Mouse (Mus musculus) lung, postnatal 36 days (tissue): ENCODE measurements around the gene Grhl1.
"Not testable (repeated sequence)": the region's sequence is repeated elsewhere in the genome, so short reads cannot be mapped to it uniquely, and the experiment has no call there.

Source experiments
- DNase-seq: peaks from one replicate; pipeline ENCODE4 v3.0.0; 2022; ENCODE audit warnings: mixed read lengths

Grhl1 gene

DNA sequence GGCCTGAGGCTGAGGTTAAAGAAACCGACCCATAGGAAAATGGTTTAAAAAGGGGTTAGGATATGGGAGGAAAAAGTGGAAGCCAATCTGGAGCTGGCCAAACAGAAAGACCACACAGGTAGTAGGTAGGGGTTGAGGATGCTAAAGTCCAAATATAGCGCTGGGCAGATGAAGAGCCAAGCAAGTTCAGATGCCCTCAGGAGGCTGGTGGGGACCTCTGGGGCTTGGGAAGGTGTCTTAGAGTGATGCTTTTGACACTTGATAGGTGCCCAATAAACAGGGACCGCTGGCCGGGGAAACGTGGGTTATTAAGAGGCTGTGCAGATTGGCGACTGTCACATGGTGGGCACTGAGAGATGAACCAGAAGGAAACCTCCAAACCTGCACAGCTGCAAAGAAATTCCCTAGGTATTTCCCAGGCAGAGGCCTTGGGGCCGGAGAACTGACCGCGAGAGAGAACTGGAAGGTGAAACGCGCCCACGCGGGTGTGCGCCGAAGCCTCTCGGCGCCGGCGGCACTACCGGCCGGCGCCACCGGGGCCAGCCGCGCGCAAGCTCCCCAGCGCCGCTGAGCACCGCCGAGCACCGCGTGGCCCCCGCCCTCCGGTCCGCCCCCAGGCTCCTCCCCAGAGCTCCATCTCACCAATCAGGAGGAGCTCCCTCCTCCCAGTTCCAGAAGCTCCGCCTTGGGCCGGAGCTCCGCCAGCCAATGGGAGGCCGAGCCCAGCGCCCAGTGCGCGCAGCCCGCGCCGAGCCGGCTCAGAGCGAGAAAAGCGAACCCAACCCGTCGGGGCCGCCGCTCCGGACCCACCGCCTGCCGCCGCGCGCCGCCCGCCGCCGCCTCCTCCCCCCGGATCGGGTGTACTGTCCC, at the start of gene Grhl1:
TSS of gene Grhl1 (plus strand) at position 761 of the 870 bp plus-strand sequence.
- peak; percentile 97 for DNase-seq

DNA sequence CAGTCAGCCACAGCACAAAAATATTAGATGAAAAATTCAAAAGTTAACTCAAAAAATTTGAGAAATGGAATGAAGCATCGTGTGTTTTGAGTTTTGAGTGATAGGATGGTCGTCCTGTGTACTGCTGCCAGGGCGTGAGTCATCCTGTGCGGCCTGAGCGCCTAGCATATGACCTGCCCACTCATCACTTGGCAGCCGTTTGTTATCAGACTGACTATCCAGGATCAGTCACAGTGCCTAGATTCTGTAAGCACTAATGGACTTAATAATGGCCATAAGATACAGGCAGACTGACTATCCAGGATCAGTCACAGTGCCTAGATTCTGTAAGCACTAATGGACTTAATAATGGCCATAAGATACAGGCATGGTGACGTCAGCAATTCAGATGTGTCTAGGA, 47.0 kb upstream of the Grhl1 start:
- not testable (repeated sequence) for DNase-seq

DNA sequence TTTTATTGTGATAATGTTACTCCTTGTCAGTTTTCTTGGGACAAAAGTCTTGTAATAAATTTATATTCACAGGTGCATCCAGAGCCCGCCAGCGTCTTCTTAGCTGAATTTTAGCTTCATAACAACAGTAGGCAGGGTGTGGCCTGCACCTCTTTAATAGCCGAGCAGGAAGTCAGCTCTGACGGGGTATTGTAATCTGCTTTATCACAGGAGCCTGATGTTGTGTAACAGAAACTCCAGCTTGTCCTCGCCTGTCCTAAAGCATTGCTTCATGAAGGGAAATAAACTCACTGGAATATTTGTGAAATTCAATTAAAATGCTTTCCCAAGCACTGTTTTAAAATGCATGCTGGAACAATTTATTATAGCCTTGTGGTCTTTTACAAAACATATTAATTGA, 35.7 kb upstream of the Grhl1 start:
- peak; percentile 36 for DNase-seq

DNA sequence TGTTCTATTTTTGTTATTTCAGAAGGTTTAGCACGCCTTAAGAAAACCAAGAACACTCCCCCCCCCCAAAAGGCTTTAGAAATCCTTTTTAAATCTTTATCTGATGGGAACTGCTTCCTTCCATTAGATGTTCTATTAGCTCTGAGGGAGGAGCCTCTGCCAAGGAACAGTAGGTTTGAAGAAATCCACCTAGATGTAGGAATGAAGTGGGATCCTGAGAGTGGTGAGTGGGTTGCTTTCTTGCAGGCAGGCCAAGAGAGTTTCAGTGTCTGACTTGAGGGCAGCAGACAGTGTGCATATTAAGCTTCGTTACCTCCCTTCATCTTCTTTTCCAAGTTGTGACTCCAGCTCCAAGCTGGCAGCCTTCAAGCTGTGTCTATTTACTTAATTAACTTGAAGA, 34.9 kb upstream of the Grhl1 start:
- DNase-seq: no peak

DNA sequence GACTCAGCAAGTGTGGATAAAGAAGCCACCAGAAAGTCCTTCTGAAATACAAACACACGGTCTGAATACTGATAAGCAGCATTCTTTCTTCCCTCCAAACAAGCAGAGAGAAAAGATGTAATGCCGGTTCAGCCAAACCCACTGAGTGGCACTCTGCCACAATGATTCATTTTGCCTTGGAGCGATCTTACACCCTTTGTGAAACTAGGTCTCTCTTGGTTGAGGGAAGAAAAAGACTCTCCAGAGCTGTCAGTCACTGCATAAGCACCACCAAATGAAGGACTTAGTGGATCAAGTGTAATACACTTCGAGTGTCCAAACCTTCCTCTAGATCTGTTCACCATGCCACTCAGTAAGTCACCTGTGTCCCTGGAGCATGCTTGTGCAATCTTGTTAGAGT, 34.1 kb upstream of the Grhl1 start:
- peak; percentile 51 for DNase-seq

DNA sequence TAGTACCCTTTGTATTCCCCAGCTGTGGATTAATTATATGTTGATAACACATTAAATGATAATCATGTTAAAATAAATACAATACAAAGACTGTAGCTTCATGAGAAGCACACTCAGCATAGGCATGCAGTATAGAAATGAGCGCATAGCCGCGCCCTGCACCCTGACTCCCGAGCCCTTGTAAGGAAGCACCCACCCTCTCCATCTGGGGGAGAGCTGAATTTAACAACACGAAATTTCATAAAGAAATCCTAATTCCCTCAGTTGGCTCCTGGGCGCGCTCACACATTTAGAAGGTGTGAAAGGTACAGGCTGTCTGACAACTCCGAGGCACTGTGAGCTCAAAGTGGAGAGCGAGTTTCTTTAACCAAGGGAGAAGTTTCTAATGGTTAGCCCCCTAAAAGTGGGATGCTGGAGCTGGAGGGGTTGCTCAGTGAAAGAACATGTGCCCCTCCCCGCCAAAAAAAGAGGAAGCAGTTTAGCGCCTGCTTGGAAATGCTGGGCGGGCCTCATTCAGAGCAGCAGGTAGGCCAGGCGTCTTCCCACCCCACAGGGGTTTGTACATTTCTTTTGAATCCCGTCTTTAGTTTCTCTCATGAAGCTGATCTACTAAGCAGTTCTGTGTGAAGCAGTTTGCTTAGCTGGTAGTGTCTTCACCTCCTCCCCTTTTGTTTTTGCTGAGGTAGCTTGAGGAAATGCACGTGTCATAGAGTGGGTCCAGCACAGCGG, 30.5 kb upstream of the Grhl1 start:
- no peak for DNase-seq

DNA sequence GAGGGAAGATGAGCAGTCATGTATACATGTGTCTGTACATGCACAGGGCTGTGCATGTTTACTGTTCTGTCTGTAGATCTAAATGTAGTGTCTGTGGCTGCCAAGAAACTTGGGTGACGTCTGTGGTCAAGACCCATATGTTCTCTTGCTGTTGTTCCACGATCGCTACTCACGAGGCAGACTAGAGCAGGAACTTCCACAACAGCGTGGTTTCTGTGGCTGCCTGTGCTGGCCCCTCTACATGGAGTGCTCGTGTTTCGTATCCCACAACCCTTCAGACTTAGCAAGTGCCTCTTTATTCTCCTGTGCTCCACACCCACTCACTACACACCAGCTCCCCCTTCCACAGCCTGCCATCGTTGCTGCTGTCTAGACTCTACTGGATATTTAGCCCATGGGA, 24.4 kb upstream of the Grhl1 start:
- DNase-seq: no peak

DNA sequence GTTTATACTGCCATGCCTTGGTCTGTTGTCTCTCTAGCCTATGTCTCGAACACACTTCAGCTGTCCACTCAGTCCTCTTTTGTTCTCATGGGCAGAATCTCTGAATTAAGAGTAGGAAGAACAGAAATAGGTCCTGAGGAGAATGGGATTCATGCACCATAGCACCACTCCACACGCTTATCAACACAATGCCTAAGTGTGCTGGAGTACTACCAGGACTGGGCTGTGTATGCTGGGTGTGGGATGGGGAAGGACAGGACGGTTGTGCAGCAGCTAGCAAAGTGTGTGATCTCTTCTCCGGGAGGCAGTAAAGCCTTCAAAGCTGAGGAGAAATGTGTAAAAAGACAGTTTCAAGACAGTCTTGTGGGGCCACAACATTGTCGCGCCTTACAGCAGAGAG, 23.2 kb upstream of the Grhl1 start:
- no peak for DNase-seq

DNA sequence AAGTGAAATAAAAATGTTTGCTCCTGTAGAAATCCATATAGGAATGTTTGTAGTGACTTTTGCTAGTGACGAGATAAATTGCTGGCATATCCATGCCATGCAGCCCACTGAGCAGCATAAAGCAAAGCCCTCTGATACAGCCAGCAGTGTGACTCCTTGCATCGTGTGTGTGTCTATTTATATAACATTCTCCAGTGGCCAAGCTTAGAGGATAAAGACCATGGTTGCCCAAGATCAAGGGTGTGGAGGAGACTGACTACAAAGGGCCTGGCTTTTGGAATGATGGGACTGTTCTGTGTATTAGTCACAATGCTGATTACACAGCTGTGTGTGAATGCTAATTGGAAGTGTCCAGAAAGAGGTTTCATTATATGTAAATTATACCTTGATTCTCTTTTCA, 19.6 kb upstream of the Grhl1 start:
- DNase-seq: no peak

DNA sequence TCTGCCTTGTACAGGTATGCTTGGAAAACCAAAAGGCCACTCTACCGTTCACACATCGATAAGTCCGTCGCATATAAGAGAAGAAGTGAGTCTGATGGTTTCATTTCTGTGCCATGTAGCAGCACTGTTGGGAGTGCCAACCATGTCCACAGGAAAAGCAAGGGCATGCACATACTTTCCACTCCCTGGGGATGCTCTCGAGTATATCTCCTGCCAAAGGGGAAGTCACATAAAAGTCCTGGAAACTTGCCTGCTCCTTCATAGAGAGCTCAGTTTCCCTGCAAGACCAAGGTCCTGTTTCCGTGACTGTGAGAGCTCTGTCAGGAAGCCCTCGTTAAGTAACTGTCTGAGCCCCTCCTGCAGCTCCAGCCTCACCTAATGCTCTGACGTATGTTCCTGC, 16.1 kb upstream of the Grhl1 start:
- DNase-seq: no peak

DNA sequence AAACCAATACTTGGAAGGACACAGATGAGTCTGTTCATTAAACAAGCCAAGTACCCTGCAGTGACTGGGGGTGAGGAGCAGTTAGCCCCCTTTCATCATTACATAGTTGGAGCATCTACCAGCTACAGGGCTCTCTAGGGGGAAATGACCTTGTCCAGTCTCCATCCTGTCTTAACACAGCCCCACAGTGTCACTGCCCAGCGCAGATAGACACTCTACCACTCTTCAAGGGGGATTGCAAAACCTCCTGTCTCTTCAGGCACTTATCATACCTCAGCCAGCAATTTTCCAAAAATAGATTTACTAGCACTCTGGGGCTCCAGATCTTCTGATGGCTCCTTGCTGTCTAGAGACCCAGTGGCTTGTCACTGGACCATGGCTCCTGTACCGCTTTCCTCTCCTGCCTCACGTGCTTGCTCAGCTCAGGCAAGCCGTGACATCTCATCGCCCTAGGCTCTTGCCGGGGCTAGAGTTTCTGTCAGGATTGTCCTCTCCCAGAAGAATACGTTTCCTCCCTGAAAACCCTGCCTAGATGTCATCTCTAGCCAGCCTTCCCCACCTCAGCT, 8.6 kb upstream of the Grhl1 start:
- no peak for DNase-seq

DNA sequence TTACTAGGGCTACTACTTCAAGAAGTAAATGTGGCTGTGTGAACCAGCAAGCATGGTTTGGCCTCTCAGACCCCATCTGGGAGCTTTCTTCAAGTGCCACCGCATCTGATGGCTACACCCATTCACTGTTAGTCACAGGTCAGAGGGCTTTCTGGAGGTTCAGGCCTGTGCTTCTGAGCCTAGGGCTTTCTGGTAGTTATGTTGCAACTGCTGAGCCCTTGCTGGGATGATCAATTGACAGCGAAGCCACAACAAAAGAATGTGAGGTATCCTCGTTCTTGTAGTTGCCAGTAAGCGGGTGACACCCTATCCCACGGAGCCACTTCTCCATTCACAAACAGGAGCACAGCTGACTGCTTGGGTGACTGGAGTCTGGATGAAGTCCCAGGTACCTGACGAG, 6.8 kb upstream of the Grhl1 start:
- no peak for DNase-seq

DNA sequence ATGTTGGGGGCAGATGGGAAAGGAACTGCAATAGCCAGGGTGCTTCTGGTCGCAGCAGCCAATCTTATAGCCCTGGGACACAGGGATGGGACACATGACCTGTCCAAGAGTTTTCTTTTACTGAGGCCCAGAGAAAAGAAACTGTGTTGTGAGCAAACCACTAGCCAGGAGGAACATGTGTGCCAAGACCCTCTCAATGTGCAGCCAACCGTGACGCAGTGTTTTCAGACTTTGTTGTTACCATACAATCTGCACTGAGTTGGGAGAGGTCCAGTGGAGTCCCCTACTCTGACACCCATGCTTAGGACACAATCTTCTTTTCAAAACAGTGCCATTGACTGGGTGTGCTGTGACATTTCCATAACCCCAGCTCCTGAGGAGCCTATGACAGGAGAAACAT, 4.5 kb upstream of the Grhl1 start:
- no peak for DNase-seq

DNA sequence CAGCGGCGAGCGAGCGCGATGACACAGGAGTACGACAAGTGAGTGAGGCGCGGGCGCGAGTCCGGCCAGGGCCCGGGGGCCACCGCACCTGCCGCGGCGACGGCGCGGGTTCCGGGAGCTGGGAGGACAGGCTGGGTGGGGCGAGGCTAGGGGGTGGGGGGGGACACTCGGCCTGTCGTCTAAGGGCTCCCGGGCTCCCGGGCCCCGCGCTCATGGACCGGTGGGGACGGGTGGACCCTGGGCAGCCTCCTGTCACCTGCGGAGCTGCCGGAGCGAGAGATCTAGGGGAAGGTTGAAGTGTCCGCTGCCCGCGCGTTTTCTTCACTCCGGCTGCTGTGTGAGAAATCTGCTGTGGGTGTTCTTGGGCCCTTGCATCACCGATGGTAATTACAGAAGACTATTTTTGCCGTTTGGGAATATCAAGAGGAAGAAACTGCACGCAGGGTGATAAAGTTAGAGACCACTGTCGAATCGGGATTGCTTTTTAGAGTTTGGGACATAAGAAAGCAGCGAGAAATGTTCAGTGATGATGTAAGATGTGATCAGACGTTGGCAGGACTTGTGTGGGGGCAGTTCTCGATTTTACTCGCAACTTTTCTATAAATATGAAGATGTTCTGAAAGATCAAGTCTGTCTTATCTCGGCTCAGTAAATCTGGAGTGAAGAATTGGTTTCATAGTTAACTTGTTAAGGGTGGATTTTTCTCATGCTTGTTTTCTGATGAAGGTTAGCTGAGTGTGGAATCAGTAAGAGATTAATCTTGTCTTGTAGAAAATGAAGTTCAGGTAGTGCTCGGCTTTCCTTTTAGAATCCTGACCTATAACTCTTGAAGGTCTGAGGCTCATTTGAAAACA, 565 bp downstream of the Grhl1 start:
- DNase-seq: no peak

DNA sequence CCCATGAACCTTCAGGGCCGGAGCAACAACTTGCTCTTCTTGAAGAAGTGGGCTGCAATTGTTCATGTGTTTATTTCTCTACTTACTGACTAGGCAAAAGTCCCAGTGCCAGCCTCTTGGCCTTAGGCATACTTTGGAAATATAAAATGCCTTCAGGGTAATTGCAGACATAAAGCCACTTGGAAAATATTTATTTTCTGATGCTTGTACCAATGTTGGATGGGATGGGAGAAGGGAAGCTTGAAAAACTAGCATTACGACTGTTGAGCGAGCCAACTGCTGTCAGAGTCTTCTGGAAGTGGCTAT, 1.1 kb downstream of the Grhl1 start:
- DNase-seq: no peak

DNA sequence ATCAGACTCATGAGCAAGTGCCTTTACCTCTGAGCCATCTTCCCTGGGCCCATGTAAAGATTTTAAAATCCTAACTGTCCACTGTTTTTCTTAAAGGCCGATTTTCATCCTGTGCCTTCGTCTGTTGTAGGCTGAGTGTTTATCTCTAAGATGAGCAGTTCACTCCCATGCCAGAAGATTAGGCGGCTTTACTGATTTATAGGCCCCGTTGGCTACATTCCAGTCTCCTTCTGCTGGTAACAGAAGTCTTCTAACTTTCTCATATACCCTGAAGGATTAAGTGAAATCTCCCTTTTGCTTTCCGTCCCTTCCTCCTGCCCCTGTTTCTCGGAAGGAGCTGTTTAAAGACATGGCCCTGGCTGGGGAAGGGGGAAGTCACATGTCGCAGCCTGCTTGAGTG, 2.8 kb downstream of the Grhl1 start:
- DNase-seq: no peak

DNA sequence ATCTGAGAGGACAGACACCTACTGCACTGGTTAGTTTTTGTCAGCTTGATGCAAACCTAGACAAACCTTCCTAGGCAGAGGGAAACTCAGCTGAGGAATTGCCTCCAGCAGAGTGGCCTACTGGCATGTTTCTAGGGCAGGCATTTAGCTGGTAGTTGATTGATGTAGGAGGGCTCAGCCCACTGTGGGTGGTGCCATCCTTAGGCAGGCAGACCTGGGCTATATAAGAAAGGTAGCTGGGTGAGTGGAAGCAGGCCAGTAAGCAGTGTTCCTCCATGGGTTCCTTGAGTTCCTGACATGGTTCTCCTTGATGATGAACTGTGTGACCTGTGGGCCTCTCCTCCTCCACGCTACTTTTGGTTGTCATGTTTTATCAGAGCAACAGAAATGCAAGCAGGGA, 8.4 kb downstream of the Grhl1 start:
- DNase-seq: no peak

DNA sequence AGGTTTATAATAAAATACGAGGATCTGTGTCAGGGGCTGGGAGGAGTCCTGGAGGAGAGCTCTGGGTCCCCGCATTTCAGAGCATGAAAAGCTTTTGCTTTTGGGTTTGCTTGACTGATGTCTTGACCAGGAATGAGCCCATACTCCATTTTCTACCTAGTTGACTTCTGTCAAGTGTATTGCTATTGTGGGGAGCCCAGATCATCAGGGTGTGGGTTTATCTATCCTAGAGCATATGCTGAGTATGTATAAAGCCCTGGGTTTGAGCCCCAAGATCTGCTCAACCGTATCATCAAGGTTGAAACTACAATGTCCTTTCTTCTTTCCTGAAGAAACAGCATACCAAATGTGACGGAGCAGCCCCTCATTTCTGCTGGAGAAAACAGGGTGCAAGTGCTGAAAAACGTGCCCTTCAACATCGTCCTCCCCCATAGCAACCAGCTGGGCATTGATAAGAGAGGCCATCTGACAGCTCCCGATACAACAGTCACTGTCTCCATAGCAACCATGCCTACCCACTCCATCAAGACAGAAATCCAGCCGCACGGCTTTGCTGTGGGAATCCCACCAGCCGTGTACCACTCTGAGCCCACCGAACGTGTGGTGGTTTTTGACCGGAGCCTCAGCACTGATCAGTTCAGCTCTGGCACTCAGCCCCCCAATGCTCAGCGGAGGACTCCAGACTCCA, 9.1 kb downstream of the Grhl1 start:
- DNase-seq: no peak

DNA sequence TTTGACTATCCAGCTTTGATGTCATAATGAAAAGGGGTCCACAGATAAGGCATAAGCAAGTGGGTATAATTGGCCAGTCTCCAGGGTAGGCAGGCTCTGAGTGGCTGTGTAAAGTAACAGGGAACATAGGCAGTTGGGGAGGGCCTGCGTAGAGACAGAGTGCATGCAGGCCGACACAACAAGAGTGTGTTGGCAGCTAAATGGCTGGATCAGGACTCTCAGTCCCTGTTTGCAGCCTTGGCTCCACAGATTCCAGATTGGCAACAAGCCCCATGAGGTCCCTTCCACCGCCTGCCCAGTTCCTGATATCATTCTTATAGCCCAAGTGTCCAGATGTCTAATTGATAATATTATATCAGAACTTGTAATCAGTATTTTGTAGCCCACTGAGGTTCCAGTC, 11.6 kb downstream of the Grhl1 start:
- DNase-seq: no peak

DNA sequence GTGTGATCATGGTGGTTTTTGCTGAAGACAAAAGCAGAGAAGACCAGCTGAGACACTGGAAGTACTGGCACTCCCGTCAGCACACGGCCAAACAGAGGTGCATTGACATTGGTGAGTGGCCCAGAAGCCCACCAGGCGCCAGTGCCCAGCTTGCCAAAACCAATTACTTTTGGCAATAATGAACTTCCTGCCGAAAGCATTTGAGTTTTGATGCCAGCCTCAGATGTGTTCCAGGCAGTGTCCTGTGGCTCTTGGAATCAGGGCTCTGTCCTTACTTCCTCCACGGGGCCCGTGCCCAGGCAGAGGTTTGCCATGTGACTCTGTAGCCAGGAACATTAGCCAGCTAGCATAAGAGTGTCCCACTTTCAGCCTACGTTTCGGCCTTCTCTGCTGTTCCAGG, 12.8 kb downstream of the Grhl1 start:
- DNase-seq: no peak

DNA sequence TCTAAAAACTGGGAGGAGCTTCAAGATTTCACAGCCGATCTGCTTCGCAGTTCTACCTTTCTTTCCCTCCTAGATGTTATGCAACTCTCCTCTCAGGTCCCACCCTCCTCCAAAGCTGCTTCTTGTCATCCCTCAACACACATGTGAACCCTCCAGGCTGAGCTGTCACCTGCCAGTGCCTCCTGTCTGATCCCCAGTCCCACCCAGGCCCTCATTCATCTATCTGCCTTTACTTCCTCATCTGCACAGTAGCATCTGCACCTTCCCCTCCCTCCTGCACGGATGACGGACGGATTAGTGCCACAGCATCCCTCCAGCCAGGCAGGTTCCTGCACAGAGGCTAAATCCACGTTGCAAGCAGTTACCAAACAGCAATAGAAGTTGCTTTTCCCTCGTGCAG, 14.1 kb downstream of the Grhl1 start:
- no peak for DNase-seq

DNA sequence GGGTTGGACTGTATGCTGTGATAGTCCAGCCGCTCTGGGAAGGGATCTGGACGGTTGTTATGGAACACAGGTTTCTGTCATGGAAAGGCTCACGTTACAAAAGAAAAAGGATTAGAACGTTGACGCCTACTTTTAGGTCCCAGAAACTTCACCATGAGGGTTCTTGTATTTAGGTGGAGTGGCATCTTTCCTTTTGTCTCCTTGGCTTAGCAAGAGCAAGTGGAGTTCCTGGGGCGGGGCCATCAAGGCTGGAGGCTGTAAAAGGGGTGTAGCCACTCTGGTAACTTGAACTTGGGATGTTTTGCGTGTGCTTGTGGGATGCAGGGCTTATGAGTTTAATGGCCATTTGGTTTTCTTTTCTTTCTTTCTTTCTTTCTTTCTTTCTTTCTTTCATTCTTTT, 18.3 kb downstream of the Grhl1 start:
- no peak for DNase-seq

DNA sequence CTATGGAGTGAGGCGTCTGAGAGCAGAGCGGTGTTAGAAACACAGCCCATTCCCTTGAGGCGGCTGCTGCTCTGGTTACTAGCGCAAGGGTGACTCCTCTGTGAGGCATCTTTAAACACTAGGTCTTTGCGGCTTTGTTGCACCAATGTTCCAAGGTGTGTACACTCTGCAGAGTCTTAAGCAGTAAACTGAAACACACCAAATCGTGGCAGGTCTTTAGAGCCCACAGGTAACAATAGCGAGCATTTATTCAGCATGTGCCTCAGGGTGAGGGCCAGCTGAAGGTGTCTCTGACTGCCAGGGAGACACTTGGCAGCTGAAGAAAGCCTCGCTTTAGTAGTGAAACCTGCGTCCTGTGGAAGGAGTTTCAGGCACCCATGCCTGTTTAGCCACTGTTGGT, 20.0 kb downstream of the Grhl1 start:
- no peak for DNase-seq
